Mouse (Mus musculus): ENCODE measurements around the gene Mgrn1. TPM values are rescaled to one million over a fixed set of nuclear protein-coding genes. Genes with fewer than 3 reads are reported as not detected.
A peak's percentile ranks its signal among the peaks of the same experiment; 100 is the strongest.

The Mgrn1 gene
- polyA plus RNA-seq, 2 experiments = 87.7 to 101 TPM

DNA sequence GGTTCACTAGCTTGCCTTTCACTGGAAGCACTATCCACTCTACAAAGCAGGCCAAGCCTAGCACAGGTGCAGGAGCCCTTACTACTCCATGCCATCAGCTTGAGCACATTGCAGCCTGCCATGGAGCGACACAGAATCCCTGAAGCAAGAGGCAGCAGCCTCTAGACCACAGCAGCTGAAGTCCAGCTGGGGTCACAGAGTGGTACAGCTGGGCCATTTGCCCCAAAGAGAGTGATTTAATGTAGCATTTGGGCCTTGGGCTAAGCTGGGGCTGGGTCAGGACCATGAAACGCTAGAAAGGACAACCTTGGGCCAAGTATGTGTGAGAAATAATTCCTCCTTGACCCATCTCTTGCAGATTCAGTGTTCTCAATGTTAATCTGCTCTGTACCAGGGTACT, 38.0 kb upstream of the Mgrn1 start:
- Histone ChIP-seq H3K27ac (replicated peaks; ENCODE audit: low read depth, low read length) (no peak overlapping the region), H3K9me3 (ENCODE audit: control insufficient read depth, low read length) (no peaks in the 10 kb centered on the region), H3K9ac (ENCODE audit: low read depth, low read length, severe bottlenecking) (no peak overlapping the region), H3K4me2 (replicated peaks; ENCODE audit: low read depth, low read length, severe bottlenecking) (no peak overlapping the region), H3K36me3 (ENCODE audit: control insufficient read depth, insufficient read depth, low read length) (no peaks in the 10 kb centered on the region), H3K27me3 (ENCODE audit: control insufficient read depth, insufficient read depth, low read length) (no peaks in the 10 kb centered on the region), H3K4me1 (ENCODE audit: control insufficient read depth, insufficient read depth, low read length) (no peaks in the 10 kb centered on the region), H3K4me3 (replicated peaks; ENCODE audit: low read length) (no peak overlapping the region)
- ATAC-seq (ENCODE audit: low FRiP score, low read depth) (no peak), DNase-seq (ENCODE audit: low spot score) (no peak)
- no peak for TF ChIP-seq POLR2A (IDR thresholded peaks at IDR 0.05; ENCODE audit: borderline replicate concordance, extremely low read depth, insufficient read depth, insufficient read length)
- WGBS = 82% methylated on average over 2 of the region's 2 CpGs

DNA sequence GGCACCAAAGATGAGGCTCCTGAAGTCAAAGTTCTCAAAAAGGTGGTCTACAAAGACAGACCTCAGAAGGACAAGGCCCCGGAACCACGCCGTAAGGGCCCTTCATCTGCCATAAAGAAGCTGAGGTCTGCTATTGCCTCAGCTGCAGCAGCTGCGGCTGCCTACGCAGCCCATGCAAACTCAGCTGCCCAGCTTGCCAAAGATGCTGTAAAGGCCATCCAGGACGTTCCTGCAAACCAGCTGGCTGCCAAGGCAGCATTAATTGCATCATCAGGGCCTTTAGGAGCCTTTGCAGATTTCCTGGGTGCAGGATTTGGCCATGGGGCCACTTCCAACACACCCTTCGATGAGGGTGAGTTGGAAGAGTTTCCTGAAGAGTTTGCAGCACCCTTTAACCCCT, 35.7 kb upstream of the Mgrn1 start:
- 55% methylated on average over 7 of the region's 7 CpGs for WGBS
- Histone ChIP-seq H3K9me3 (ENCODE audit: control insufficient read depth, low read length) (no peaks in the 10 kb centered on the region), H3K4me1 (ENCODE audit: control insufficient read depth, insufficient read depth, low read length) (no peaks in the 10 kb centered on the region), H3K4me2 (replicated peaks; ENCODE audit: low read depth, low read length, severe bottlenecking) (no peak overlapping the region), H3K9ac (ENCODE audit: low read depth, low read length, severe bottlenecking) (no peak overlapping the region), H3K4me3 (replicated peaks; ENCODE audit: low read length) (no peak overlapping the region), H3K27me3 (ENCODE audit: control insufficient read depth, insufficient read depth, low read length) (no peaks in the 10 kb centered on the region), H3K36me3 (ENCODE audit: control insufficient read depth, insufficient read depth, low read length) (no peaks in the 10 kb centered on the region), H3K27ac (replicated peaks; ENCODE audit: low read depth, low read length) (no peak overlapping the region)
- no peak for ATAC-seq (ENCODE audit: low FRiP score, low read depth)
- no peak for DNase-seq (ENCODE audit: low spot score)
- no peak for TF ChIP-seq POLR2A (IDR thresholded peaks at IDR 0.05; ENCODE audit: borderline replicate concordance, extremely low read depth, insufficient read depth, insufficient read length)

DNA sequence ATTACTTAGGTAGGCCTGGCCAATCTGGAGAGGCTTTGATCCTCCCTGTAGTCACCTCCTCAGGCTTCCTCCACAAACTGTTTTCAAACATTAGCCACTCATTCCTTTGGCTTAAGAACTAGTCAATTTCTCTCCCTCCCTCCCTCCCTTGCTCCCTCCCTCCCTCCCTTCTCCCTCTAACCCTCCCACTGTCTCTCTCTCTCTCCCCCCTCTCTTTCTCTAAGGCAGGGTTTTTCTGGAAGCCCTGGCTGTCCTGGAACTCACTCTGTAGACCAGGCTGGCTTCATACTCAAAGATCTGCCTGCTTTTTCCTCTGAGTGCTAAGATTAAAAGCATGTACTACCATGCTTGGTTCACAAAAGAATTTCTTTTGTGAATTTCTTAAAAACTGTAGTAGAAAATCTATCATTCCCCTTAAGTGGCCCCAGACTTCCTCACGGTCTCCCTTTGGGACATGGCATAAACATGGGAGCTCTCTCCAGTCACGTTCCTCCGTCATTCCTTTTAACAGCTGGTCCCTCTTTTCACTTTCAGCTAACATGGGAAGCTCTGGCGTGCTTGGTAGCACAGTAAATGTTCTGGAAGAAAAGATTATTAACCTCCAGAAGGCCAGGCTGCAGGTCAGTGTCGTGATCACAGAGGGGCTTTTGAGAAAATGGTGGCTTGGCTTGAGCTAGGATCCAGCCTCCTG, 35.0 kb upstream of the Mgrn1 start:
- H3K4me3 ChIP-seq (replicated peaks; ENCODE audit: low read length) = no peak overlapping the region
- H3K4me1 ChIP-seq (ENCODE audit: control insufficient read depth, insufficient read depth, low read length) = no peaks in the 10 kb centered on the region
- WGBS = 42% methylated on average over 5 of the region's 5 CpGs
- H3K9ac ChIP-seq (ENCODE audit: low read depth, low read length, severe bottlenecking) = no peak overlapping the region
- H3K27ac ChIP-seq (replicated peaks; ENCODE audit: low read depth, low read length) = no peak overlapping the region
- H3K27me3 ChIP-seq (ENCODE audit: control insufficient read depth, insufficient read depth, low read length) = no peaks in the 10 kb centered on the region
- H3K9me3 ChIP-seq (ENCODE audit: control insufficient read depth, low read length) = no peaks in the 10 kb centered on the region
- H3K4me2 ChIP-seq (replicated peaks; ENCODE audit: low read depth, low read length, severe bottlenecking) = no peak overlapping the region
- no peaks in the 10 kb centered on the region for H3K36me3 ChIP-seq (ENCODE audit: control insufficient read depth, insufficient read depth, low read length)
- ATAC-seq (ENCODE audit: low FRiP score, low read depth) (peak; percentile 30; the same call in 1 of the 2 replicates), DNase-seq (ENCODE audit: low spot score) (peak; percentile 15)
- no peak for TF ChIP-seq POLR2A (IDR thresholded peaks at IDR 0.05; ENCODE audit: borderline replicate concordance, extremely low read depth, insufficient read depth, insufficient read length)

DNA sequence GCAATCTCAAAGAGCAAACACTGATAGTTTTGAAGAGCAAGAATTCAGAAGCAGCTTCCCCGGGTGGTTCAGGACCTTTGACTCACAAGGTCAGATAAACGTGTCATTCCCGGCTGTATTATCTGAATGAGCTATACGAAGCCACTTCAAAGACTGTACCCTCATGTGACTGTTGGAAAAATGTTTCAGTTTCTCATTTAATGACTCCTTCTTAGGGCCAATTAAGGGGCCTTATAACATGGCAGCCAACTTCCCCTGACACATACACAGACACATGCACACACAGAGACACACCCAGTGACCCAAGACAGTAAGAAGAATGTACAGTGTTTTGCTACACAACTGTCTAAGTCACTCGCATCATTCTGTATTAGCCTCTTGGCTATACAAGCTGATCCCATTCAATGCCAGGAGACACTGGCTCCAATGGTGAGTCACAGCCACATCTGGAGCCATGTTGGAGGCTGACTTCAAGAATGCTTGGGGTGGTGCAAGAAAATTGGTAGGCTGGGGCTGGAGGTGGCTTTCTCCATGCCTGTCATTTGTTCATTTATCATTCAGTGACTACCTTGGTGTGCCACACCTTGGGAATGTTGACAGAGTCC, 30.9 kb upstream of the Mgrn1 start:
- no peak for DNase-seq (ENCODE audit: low spot score)
- no peak for TF ChIP-seq POLR2A (IDR thresholded peaks at IDR 0.05; ENCODE audit: borderline replicate concordance, extremely low read depth, insufficient read depth, insufficient read length)

DNA sequence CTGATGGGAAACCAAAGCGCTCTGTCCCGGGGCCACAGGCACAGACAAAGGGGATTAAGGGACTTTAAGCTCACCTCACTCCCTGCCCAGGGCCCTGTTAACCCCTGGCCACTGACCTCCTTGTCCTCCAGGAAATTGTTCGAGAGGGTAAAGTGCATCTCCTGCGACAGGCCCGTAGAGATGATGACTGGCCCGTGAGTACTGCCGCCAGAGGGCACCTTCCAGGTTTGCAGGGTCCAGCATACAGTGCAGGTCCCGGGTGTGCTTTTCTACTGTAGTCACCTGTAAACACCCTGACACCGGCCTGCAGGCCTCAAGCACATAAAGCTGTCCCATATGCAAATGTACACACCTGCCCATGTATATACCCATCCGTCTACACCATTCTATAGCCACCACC, 24.7 kb upstream of the Mgrn1 start:
- 43% methylated on average over 10 of the region's 10 CpGs for WGBS
- no peak overlapping the region for H3K4me3 ChIP-seq (replicated peaks; ENCODE audit: low read length)
- H3K4me2 ChIP-seq (replicated peaks; ENCODE audit: low read depth, low read length, severe bottlenecking) = no peak overlapping the region
- no peak for TF ChIP-seq POLR2A (IDR thresholded peaks at IDR 0.05; ENCODE audit: borderline replicate concordance, extremely low read depth, insufficient read depth, insufficient read length)
- H3K9me3 ChIP-seq (ENCODE audit: control insufficient read depth, low read length) = no peaks in the 10 kb centered on the region
- H3K27me3 ChIP-seq (ENCODE audit: control insufficient read depth, insufficient read depth, low read length) = no peaks in the 10 kb centered on the region
- H3K27ac ChIP-seq (replicated peaks; ENCODE audit: low read depth, low read length) = no peak overlapping the region
- DNase-seq (ENCODE audit: low spot score) (no peak), ATAC-seq (ENCODE audit: low FRiP score, low read depth) (no peak)
- no peak overlapping the region for H3K9ac ChIP-seq (ENCODE audit: low read depth, low read length, severe bottlenecking)
- H3K36me3 ChIP-seq (ENCODE audit: control insufficient read depth, insufficient read depth, low read length) = no peaks in the 10 kb centered on the region
- 0 out of 2 replicates have a peak, but pooled peaks cover 4% of the 10 kb centered on the region for H3K4me1 ChIP-seq (ENCODE audit: control insufficient read depth, insufficient read depth, low read length)

More for the DNA sequence above, 30.9 kb upstream of the Mgrn1 start:
- Histone ChIP-seq H3K27ac (replicated peaks; ENCODE audit: low read depth, low read length) (no peak overlapping the region), H3K4me3 (replicated peaks; ENCODE audit: low read length) (no peak overlapping the region), H3K27me3 (ENCODE audit: control insufficient read depth, insufficient read depth, low read length) (no peaks in the 10 kb centered on the region), H3K4me2 (replicated peaks; ENCODE audit: low read depth, low read length, severe bottlenecking) (no peak overlapping the region), H3K36me3 (ENCODE audit: control insufficient read depth, insufficient read depth, low read length) (no peaks in the 10 kb centered on the region), H3K4me1 (ENCODE audit: control insufficient read depth, insufficient read depth, low read length) (no peaks in the 10 kb centered on the region), H3K9ac (ENCODE audit: low read depth, low read length, severe bottlenecking) (no peak overlapping the region), H3K9me3 (ENCODE audit: control insufficient read depth, low read length) (no peaks in the 10 kb centered on the region)
- 72% methylated on average over 5 of the region's 5 CpGs for WGBS
- no peak for ATAC-seq (ENCODE audit: low FRiP score, low read depth)

Data from limb, embryonic 14.5 days (tissue).